Mouse (Mus musculus) T-helper 2 cell (primary cell): ENCODE data around the gene Gm10181.
"Not testable (repeated sequence)": the region's sequence is repeated elsewhere in the genome, so short reads cannot be mapped to it uniquely, and the experiment has no call there.

ENCODE experiments used
- in situ Hi-C: fragments of 300-600 bp; cut with MboI, MseI; formaldehyde crosslinking; loops from one replicate; pipeline ENCODE4 v1.15.1; 2025; ENCODE audit warnings: high pct_unique_total_duplicates

Gm10181 gene

GRCm38 (mm10) chr9:25089122-25089521, at the start of gene Gm10181:
Gene Gm10181, plus strand, starts transcription at chr9:25089422.
- in situ Hi-C loops = no loop called here

GRCm38 (mm10) chr9:25041665-25042064, 47.6 kb upstream of the Gm10181 start:
- in situ Hi-C loops = no loop called here

- in situ Hi-C loops = no loop called here
These were observed 46.8 kb upstream of the Gm10181 start for GRCm38 (mm10) chr9:25042162-25043111.

GRCm38 (mm10) chr9:25044325-25044724, 44.9 kb upstream of the Gm10181 start:
- in situ Hi-C loops = no loop called here

- in situ Hi-C loops = no loop called here
These were observed 40.9 kb upstream of the Gm10181 start for GRCm38 (mm10) chr9:25048289-25048688.

DNA sequence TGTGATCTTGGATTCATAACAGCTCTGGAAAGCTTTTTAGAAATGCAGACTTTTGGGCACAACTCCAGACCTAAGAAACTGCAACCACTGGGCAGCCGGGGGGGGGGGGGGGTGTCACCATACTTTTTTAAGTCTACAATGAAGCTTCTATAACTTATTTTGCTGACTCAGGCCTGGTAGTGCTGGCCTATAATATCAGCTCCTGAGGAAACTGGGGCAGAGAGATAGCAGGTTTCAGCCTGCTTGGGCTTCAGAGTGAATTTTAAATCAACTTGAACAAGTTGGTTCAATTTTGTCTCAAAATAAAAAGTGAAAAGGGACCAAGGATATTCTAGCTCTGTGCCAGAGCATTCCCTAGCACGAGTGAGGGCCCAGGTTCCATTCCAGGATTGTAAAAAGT, 40.3 kb upstream of the Gm10181 start:
- in situ Hi-C loops = no loop called here

DNA sequence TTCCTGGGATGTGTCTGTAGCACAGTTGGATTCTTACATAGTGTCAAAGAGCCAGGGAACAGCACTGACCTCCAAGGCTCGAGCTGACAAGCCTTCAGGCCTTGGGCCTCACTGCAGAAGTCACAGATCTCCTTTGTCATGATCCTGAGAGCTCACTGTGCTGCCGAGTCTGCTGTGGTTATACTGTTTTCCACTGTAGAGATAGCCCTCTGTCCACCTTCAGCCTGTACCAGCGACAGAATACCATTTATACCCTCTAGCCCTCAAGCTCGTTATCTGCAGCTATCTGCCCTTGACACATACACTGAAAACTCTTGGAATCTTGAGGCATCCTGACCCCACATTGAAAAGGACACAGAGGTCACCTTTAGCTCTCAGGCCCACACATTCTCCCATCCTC, 37.3 kb upstream of the Gm10181 start:
- in situ Hi-C loops = no loop called here

DNA sequence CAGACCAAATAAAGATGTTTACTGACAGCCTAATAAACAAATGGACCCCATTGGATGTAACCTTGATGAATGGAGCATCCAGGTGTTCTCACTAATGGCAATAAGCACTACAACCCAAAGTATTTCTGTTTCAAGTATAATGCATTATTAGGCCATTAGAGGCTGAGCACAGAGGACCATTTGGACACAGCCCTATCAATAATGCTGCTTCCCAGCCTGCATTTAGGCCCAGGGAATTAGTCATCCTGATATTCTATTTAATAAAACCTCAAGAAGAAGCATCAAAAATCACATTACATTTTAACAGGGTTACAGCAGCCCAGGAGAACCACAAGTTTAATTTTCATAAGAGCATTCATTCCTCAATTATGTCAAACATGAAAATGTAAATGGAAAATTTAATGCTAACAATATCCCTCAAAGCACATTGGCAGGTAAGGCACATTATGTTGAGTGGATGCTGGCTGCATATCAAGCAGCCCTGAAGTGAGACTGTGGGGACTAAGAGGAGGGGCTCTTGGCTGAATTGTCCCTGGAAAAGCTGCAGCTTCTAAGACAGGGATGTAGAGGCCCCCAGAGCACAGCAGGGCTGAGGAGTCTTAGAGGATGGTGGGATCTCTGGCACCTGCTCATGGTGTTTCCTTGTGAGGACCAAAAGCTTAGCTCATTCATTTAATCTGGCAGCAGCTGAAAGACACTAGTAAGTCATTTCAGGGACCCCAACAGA, 33.4 kb upstream of the Gm10181 start:
- in situ Hi-C loops = no loop called here

DNA sequence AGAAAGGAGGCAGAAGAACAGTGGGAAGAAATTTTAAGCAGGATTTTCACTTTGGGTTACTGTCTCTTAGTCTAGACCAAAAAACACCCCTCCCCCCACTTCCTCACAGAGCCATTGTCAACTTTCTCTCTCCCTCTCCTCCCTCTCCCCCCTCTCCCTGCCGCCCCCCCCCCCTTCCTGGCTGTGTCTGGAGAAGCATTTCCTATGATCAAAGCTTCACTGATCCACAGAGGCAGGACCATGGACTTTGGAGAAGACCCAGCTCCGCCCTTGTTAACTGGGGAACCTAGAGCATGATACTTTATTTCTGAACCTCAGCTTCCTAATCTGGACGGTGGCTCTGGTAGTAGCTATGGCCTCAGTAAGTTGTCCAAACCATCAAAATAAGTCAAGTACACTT, 30.5 kb upstream of the Gm10181 start:
- in situ Hi-C loops = no loop called here

DNA sequence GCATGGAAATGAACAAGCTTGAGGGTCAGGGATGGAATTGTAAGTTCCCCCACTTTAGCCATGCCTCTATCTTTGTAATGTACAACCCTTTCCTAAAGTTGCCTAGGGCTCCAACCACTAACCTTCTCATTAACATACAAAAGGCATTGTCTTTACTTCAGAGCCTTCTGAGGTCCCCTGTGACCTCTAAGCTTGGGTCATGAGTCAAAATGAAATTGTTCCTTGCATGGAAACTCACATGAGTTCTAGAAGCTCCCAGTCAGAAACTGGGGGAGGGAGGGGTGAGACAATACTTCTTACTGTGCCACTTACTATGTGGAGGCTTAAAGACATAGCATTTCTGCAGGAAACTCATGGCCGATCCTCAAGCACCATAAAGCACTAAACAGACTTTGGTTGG, 16.6 kb upstream of the Gm10181 start:
- in situ Hi-C loops = no loop called here

GRCm38 (mm10) chr9:25075977-25076376, 13.2 kb upstream of the Gm10181 start:
- in situ Hi-C loops = no loop called here

DNA sequence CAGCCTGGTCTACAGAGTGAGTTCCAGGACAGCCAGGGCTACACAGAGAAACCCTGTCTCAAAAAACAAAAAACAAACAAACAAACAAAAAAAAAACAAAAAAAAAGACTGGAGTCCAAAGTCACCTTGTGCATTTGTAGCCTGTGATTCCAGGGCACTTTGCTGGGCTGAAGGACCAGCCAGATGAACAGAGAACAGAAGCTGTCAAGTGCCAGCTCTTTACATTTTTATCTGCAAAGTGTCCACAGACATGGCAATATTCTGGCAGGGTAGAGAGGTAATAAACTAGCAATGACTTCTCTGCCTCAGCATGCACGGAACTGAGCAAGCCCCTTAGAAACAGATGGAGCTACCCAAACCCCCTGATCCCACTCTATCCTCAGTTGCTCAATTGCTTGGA, 12.7 kb upstream of the Gm10181 start:
- in situ Hi-C loops = no loop called here

DNA sequence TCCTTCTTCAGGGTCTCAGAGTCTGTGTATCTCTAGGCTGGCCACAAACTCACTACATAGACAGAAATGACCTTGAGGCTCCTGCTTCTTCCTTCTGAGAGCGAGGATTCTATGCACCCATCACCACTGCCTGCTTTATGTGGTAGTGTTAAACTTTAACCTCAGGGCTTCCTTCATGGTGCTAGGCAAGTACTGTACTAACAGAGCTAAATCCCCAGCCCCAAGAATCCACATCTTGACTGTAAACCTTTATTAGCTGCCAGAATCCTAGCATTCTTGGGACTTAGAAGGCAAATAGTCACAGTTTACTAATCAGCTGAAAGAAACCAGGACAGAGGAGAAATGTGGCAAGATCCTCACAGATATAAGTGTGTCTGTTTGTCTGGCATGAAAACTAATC, 1.6 kb downstream of the Gm10181 start:
- in situ Hi-C loops = no loop called here

DNA sequence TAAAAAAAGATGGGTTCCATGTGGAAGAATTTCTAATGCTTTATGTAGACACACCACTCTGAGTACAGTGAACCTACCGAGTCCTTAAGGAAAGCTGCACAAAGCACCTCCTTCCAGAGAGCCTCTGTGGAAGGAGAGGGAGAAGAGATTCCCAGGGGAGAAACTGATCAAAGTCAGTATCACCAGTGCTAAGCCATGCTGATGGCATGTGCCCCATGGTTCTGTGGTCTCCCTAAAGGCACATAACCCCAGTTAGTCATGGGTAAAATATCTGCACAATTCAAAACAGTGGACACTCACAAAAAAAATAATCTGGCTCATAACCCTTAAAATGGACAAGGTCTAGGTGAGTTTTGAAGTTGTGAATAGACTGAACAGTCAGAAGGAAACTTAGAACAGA, 13.7 kb downstream of the Gm10181 start:
- in situ Hi-C loops = no loop called here

DNA sequence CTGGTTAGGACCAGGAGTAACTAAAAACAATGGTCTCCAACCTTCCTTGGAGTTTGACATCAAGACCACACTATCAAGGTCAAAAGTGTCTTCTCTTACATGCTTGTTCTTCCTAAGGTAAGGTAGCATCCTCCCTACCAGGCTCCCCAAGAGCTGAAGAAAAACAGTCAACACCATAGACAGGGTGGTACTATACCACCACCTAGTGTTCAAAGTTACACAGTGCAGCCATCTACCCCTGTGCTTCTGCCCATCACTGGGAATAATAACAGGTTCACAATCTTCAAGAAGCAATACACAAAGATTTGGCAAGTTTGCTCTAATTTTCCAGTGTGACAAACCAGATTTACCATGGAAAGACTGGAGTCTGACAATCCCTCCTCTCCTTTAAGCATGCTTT, 15.4 kb downstream of the Gm10181 start:
- in situ Hi-C loops = no loop called here

DNA sequence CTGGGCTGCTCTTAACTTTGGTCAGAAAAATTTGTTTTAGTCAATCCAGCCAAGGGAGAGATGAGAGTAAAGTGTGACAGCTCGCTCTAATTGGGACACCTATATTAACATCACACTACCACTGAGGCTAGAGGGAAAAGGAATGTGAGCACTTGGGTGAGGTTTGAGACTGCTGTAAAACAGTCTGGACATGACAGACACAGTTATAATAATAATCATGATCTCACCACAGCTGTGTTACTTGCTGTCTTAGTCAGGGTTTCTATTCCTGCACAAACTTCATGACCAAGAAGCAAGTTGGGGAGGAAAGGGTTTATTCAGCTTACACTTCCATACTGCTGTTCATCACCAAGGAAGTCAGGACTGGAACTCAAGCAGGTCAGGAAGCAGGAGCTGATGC, 34.4 kb downstream of the Gm10181 start:
- in situ Hi-C loops = not testable (repeated sequence)

- in situ Hi-C loops = no loop called here
These were observed 34.8 kb downstream of the Gm10181 start for GRCm38 (mm10) chr9:25124048-25124447.

DNA sequence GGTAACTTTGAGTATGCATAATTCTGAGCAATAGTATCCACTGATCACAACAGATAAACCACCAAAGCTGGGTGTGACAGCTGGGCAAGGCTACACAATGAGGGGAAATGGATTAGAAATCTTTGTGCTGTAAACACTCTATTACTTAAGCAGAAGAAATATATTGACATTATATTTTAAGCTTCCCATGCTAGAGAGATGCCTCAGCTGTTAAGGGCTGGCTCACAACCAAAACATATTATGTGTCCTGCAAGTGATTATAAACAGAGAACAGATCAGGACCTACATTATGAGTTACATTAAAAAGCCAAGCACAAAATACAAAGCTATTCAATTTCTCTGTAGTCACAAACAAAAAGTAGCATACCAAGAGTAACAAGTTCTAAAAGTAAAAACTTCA, 43.0 kb downstream of the Gm10181 start:
- in situ Hi-C loops = loop anchor here (25.0 kb wide), 1 partner anchor 1905 kb away; the partner anchor contains the start of genes Ncapd3 and Vps26b

GRCm38 (mm10) chr9:25132920-25133319, 43.7 kb downstream of the Gm10181 start:
- in situ Hi-C loops = loop anchor here (25.0 kb wide), 1 partner anchor 1904 kb away; the partner anchor contains the start of genes Ncapd3 and Vps26b

- in situ Hi-C loops = loop anchor here (25.0 kb wide), 1 partner anchor 1898 kb away; the partner anchor contains the start of genes Ncapd3 and Vps26b
These were observed 49.7 kb downstream of the Gm10181 start for GRCm38 (mm10) chr9:25138900-25139299.
